Mouse (Mus musculus): ENCODE measurements around the gene Cyp1a2. TPM values are rescaled to one million over a fixed set of nuclear protein-coding genes. Genes with fewer than 3 reads are reported as not detected.

Gene Cyp1a2
- polyA plus RNA-seq, 1 experiment: 9.3 TPM

GRCm38 (mm10) chr9:57667817-57668216, 15.7 kb downstream of the Cyp1a2 start:
- Histone ChIP-seq H3K4me3 (replicated peaks; ENCODE audit: control insufficient read depth, low read depth, low read length) (no peak overlapping the region), H3K4me1 (ENCODE audit: control insufficient read depth, insufficient read depth, low read length) (no peaks in the 10 kb centered on the region), H3K27ac (ENCODE audit: control insufficient read depth, insufficient read depth, low read depth, low read length, poor library complexity) (no peak overlapping the region)
- 69% methylated on average over 11 of the region's 11 CpGs for WGBS
- no peak for TF ChIP-seq CTCF (IDR thresholded peaks at IDR 0.05; ENCODE audit: control insufficient read depth, insufficient read depth, low read length)
- TF ChIP-seq POLR2A (IDR thresholded peaks at IDR 0.05; ENCODE audit: borderline replicate concordance, control insufficient read depth, low read depth, low read length): no peak

GRCm38 (mm10) chr9:57667136-57667535, 16.4 kb downstream of the Cyp1a2 start:
- 61% methylated on average over 3 of the region's 3 CpGs for WGBS
- H3K4me1 ChIP-seq (ENCODE audit: control insufficient read depth, insufficient read depth, low read length): no peaks in the 10 kb centered on the region
- H3K4me3 ChIP-seq (replicated peaks; ENCODE audit: control insufficient read depth, low read depth, low read length): no peak overlapping the region
- no peak overlapping the region for H3K27ac ChIP-seq (ENCODE audit: control insufficient read depth, insufficient read depth, low read depth, low read length, poor library complexity)
- no peak for TF ChIP-seq POLR2A (IDR thresholded peaks at IDR 0.05; ENCODE audit: borderline replicate concordance, control insufficient read depth, low read depth, low read length)
- no peak for TF ChIP-seq CTCF (IDR thresholded peaks at IDR 0.05; ENCODE audit: control insufficient read depth, insufficient read depth, low read length)

GRCm38 (mm10) chr9:57666536-57666935, 17.0 kb downstream of the Cyp1a2 start:
- WGBS: 69% methylated on average over 8 of the region's 8 CpGs
- no peak for TF ChIP-seq POLR2A (IDR thresholded peaks at IDR 0.05; ENCODE audit: borderline replicate concordance, control insufficient read depth, low read depth, low read length)
- no peak for TF ChIP-seq CTCF (IDR thresholded peaks at IDR 0.05; ENCODE audit: control insufficient read depth, insufficient read depth, low read length)
- Histone ChIP-seq H3K4me3 (replicated peaks; ENCODE audit: control insufficient read depth, low read depth, low read length) (no peak overlapping the region), H3K27ac (ENCODE audit: control insufficient read depth, insufficient read depth, low read depth, low read length, poor library complexity) (no peak overlapping the region), H3K4me1 (ENCODE audit: control insufficient read depth, insufficient read depth, low read length) (no peaks in the 10 kb centered on the region)

GRCm38 (mm10) chr9:57664616-57665015, 18.9 kb downstream of the Cyp1a2 start:
- 79% methylated on average over 7 of the region's 7 CpGs for WGBS
- H3K4me3 ChIP-seq (replicated peaks; ENCODE audit: control insufficient read depth, low read depth, low read length): no peak overlapping the region
- no peaks in the 10 kb centered on the region for H3K4me1 ChIP-seq (ENCODE audit: control insufficient read depth, insufficient read depth, low read length)
- no peak overlapping the region for H3K27ac ChIP-seq (ENCODE audit: control insufficient read depth, insufficient read depth, low read depth, low read length, poor library complexity)
- TF ChIP-seq POLR2A (IDR thresholded peaks at IDR 0.05; ENCODE audit: borderline replicate concordance, control insufficient read depth, low read depth, low read length): no peak
- no peak for TF ChIP-seq CTCF (IDR thresholded peaks at IDR 0.05; ENCODE audit: control insufficient read depth, insufficient read depth, low read length)

- Histone ChIP-seq H3K4me1 (ENCODE audit: control insufficient read depth, insufficient read depth, low read length) (no peaks in the 10 kb centered on the region), H3K27ac (ENCODE audit: control insufficient read depth, insufficient read depth, low read depth, low read length, poor library complexity) (no peak overlapping the region), H3K4me3 (replicated peaks; ENCODE audit: control insufficient read depth, low read depth, low read length) (no peak overlapping the region)
- TF ChIP-seq POLR2A (IDR thresholded peaks at IDR 0.05; ENCODE audit: borderline replicate concordance, control insufficient read depth, low read depth, low read length) (no peak), CTCF (IDR thresholded peaks at IDR 0.05; ENCODE audit: control insufficient read depth, insufficient read depth, low read length) (no peak)
- 45% methylated on average over 3 of the region's 3 CpGs for WGBS
Measured at GRCm38 (mm10) chr9:57661552-57661951, 22.0 kb downstream of the Cyp1a2 start.

- Histone ChIP-seq H3K4me3 (replicated peaks; ENCODE audit: control insufficient read depth, low read depth, low read length) (no peak overlapping the region), H3K27ac (ENCODE audit: control insufficient read depth, insufficient read depth, low read depth, low read length, poor library complexity) (no peak overlapping the region), H3K4me1 (ENCODE audit: control insufficient read depth, insufficient read depth, low read length) (peaks cover 2% of the 10 kb centered on the region)
- no peak for TF ChIP-seq POLR2A (IDR thresholded peaks at IDR 0.05; ENCODE audit: borderline replicate concordance, control insufficient read depth, low read depth, low read length)
- TF ChIP-seq CTCF (IDR thresholded peaks at IDR 0.05; ENCODE audit: control insufficient read depth, insufficient read depth, low read length): no peak
- 28% methylated on average over 6 of the region's 6 CpGs for WGBS
Measured at GRCm38 (mm10) chr9:57660501-57660900, 23.0 kb downstream of the Cyp1a2 start.

- Histone ChIP-seq H3K27ac (ENCODE audit: control insufficient read depth, insufficient read depth, low read depth, low read length, poor library complexity) (no peak overlapping the region), H3K4me1 (ENCODE audit: control insufficient read depth, insufficient read depth, low read length) (peaks cover 2% of the 10 kb centered on the region), H3K4me3 (replicated peaks; ENCODE audit: control insufficient read depth, low read depth, low read length) (no peak overlapping the region)
- TF ChIP-seq CTCF (IDR thresholded peaks at IDR 0.05; ENCODE audit: control insufficient read depth, insufficient read depth, low read length) (peak; percentile 89), POLR2A (IDR thresholded peaks at IDR 0.05; ENCODE audit: borderline replicate concordance, control insufficient read depth, low read depth, low read length) (no peak)
- WGBS: 15% methylated on average over 4 of the region's 4 CpGs
Measured at GRCm38 (mm10) chr9:57659774-57660173, 23.7 kb downstream of the Cyp1a2 start.

GRCm38 (mm10) chr9:57658970-57659369, 24.5 kb downstream of the Cyp1a2 start:
- TF ChIP-seq POLR2A (IDR thresholded peaks at IDR 0.05; ENCODE audit: borderline replicate concordance, control insufficient read depth, low read depth, low read length): no peak
- peak; percentile 11; the same call in 1 of the 2 replicates for TF ChIP-seq CTCF (IDR thresholded peaks at IDR 0.05; ENCODE audit: control insufficient read depth, insufficient read depth, low read length)
- H3K4me3 ChIP-seq (replicated peaks; ENCODE audit: control insufficient read depth, low read depth, low read length): no peak overlapping the region
- peaks cover 2% of the 10 kb centered on the region for H3K4me1 ChIP-seq (ENCODE audit: control insufficient read depth, insufficient read depth, low read length)
- no peak overlapping the region for H3K27ac ChIP-seq (ENCODE audit: control insufficient read depth, insufficient read depth, low read depth, low read length, poor library complexity)
- whole genome bisulfite sequencing: 72% methylated on average over 4 of the region's 4 CpGs

- peaks cover 2% of the 10 kb centered on the region for H3K4me1 ChIP-seq (ENCODE audit: control insufficient read depth, insufficient read depth, low read length)
Measured at GRCm38 (mm10) chr9:57657843-57658242, 25.7 kb downstream of the Cyp1a2 start.

More at GRCm38 (mm10) chr9:57657843-57658242, 25.7 kb downstream of the Cyp1a2 start:
- 57% methylated on average over 4 of the region's 4 CpGs for WGBS
- H3K4me3 ChIP-seq (replicated peaks; ENCODE audit: control insufficient read depth, low read depth, low read length): no peak overlapping the region
- H3K27ac ChIP-seq (ENCODE audit: control insufficient read depth, insufficient read depth, low read depth, low read length, poor library complexity): no peak overlapping the region
- no peak for TF ChIP-seq CTCF (IDR thresholded peaks at IDR 0.05; ENCODE audit: control insufficient read depth, insufficient read depth, low read length)
- TF ChIP-seq POLR2A (IDR thresholded peaks at IDR 0.05; ENCODE audit: borderline replicate concordance, control insufficient read depth, low read depth, low read length): no peak

All from bone marrow, adult 2 months (tissue).